Mouse (Mus musculus): Measurements from ENCODE around the gene Kpna7. TPM values are rescaled to one million over a fixed set of nuclear protein-coding genes. Genes with fewer than 3 reads are reported as not detected.

Kpna7 gene
- polyA plus RNA-seq, 1 experiment from 2014 or later, result not detected

- WGBS, result 84% methylated on average over 3 of the region's 3 CpGs
- Histone ChIP-seq H3K4me2 (ENCODE audit: low read length) (no peak overlapping the region), H3K4me1 (ENCODE audit: control insufficient read depth, insufficient read depth, low read length) (peaks cover 5% of the 10 kb centered on the region), H3K27ac (ENCODE audit: low read length) (no peak overlapping the region), H3K9ac (ENCODE audit: low read depth, low read length) (no peak overlapping the region), H3K27me3 (ENCODE audit: control insufficient read depth, insufficient read depth, low read depth, low read length) (no peaks in the 10 kb centered on the region; the same call in 1 of the 2 replicates), H3K9me3 (replicated peaks; ENCODE audit: control insufficient read depth, low read length, poor library complexity, severe bottlenecking) (no peaks in the 10 kb centered on the region), H3K4me3 (ENCODE audit: low read depth, low read length) (no peak overlapping the region), H3K36me3 (ENCODE audit: control insufficient read depth, insufficient read depth, low read length) (no peaks in the 10 kb centered on the region)
- ATAC-seq, result no peak
These were observed 112.6 kb downstream of the Kpna7 start for GRCm38 (mm10) chr5:144971266-144971665.

GRCm38 (mm10) chr5:144965639-144966351 is 118.0 kb downstream of the Kpna7 start, which contains the start of gene Smurf1:
TSS of gene Smurf1 (minus strand) at chr5:144965847.
- H3K36me3 ChIP-seq (ENCODE audit: control insufficient read depth, insufficient read depth, low read length), result no peaks in the 10 kb centered on the region
- no peaks in the 10 kb centered on the region; the same call in 1 of the 2 replicates for H3K27me3 ChIP-seq (ENCODE audit: control insufficient read depth, insufficient read depth, low read depth, low read length)
- H3K9ac ChIP-seq (ENCODE audit: low read depth, low read length), result peak within 1 kb of the TSS; percentile 92
- WGBS, result under 1% methylated on average over 51 of the region's 89 CpGs
- ATAC-seq, result peak; percentile 68
- peak within 1 kb of the TSS; percentile 84 for H3K27ac ChIP-seq (ENCODE audit: low read length)
- peaks cover 31% of the 10 kb centered on the region for H3K4me1 ChIP-seq (ENCODE audit: control insufficient read depth, insufficient read depth, low read length)
- peak within 1 kb of the TSS; percentile 70 for H3K4me3 ChIP-seq (ENCODE audit: low read depth, low read length)
- peak within 1 kb of the TSS; percentile 65 for H3K4me2 ChIP-seq (ENCODE audit: low read length)
- H3K9me3 ChIP-seq (replicated peaks; ENCODE audit: control insufficient read depth, low read length, poor library complexity, severe bottlenecking), result no peaks in the 10 kb centered on the region

GRCm38 (mm10) chr5:144964872-144965638 is 118.8 kb downstream of the Kpna7 start:
- Histone ChIP-seq H3K4me3 (ENCODE audit: low read depth, low read length) (peak overlapping the region; percentile 70), H3K27me3 (ENCODE audit: control insufficient read depth, insufficient read depth, low read depth, low read length) (no peaks in the 10 kb centered on the region; the same call in 1 of the 2 replicates), H3K4me2 (ENCODE audit: low read length) (peak overlapping the region; percentile 54), H3K9ac (ENCODE audit: low read depth, low read length) (peak overlapping the region; percentile 92), H3K36me3 (ENCODE audit: control insufficient read depth, insufficient read depth, low read length) (no peaks in the 10 kb centered on the region), H3K9me3 (replicated peaks; ENCODE audit: control insufficient read depth, low read length, poor library complexity, severe bottlenecking) (no peaks in the 10 kb centered on the region), H3K4me1 (ENCODE audit: control insufficient read depth, insufficient read depth, low read length) (peaks cover 31% of the 10 kb centered on the region), H3K27ac (ENCODE audit: low read length) (peak overlapping the region; percentile 84)
- WGBS, result under 1% methylated on average over 23 of the region's 56 CpGs
- peak; percentile 74 for ATAC-seq

- no peaks in the 10 kb centered on the region for H3K36me3 ChIP-seq (ENCODE audit: control insufficient read depth, insufficient read depth, low read length)
- H3K27ac ChIP-seq (ENCODE audit: low read length), result peak overlapping the region; percentile 84
- H3K4me1 ChIP-seq (ENCODE audit: control insufficient read depth, insufficient read depth, low read length), result peaks cover 31% of the 10 kb centered on the region
- peak; percentile 74 for ATAC-seq
- WGBS, result 27% methylated on average over 7 of the region's 8 CpGs
- H3K9ac ChIP-seq (ENCODE audit: low read depth, low read length), result peak overlapping the region; percentile 39; the same call in 1 of the 2 replicates
- H3K4me2 ChIP-seq (ENCODE audit: low read length), result peak overlapping the region; percentile 54
- peak overlapping the region; percentile 70 for H3K4me3 ChIP-seq (ENCODE audit: low read depth, low read length)
- no peaks in the 10 kb centered on the region for H3K9me3 ChIP-seq (replicated peaks; ENCODE audit: control insufficient read depth, low read length, poor library complexity, severe bottlenecking)
- H3K27me3 ChIP-seq (ENCODE audit: control insufficient read depth, insufficient read depth, low read depth, low read length), result no peaks in the 10 kb centered on the region; the same call in 1 of the 2 replicates
These were observed 119.4 kb downstream of the Kpna7 start for GRCm38 (mm10) chr5:144964465-144964864.

GRCm38 (mm10) chr5:144963817-144964261 is 120.0 kb downstream of the Kpna7 start:
- no peak overlapping the region for H3K9ac ChIP-seq (ENCODE audit: low read depth, low read length)
- peak; percentile 20; the same call in 1 of the 2 replicates for ATAC-seq

GRCm38 (mm10) chr5:144963401-144963800 is 120.4 kb downstream of the Kpna7 start:
- Histone ChIP-seq H3K4me3 (ENCODE audit: low read depth, low read length) (peak overlapping the region; percentile 70), H3K4me2 (ENCODE audit: low read length) (peak overlapping the region; percentile 54), H3K36me3 (ENCODE audit: control insufficient read depth, insufficient read depth, low read length) (no peaks in the 10 kb centered on the region), H3K27ac (ENCODE audit: low read length) (peak overlapping the region; percentile 48; the same call in 1 of the 2 replicates), H3K9ac (ENCODE audit: low read depth, low read length) (no peak overlapping the region), H3K4me1 (ENCODE audit: control insufficient read depth, insufficient read depth, low read length) (peaks cover 31% of the 10 kb centered on the region), H3K9me3 (replicated peaks; ENCODE audit: control insufficient read depth, low read length, poor library complexity, severe bottlenecking) (no peaks in the 10 kb centered on the region), H3K27me3 (ENCODE audit: control insufficient read depth, insufficient read depth, low read depth, low read length) (no peaks in the 10 kb centered on the region; the same call in 1 of the 2 replicates)
- no peak for ATAC-seq
- WGBS, result 58% methylated on average over 3 of the region's 3 CpGs

More at GRCm38 (mm10) chr5:144963817-144964261, 120.0 kb downstream of the Kpna7 start:
- Histone ChIP-seq H3K27ac (ENCODE audit: low read length) (peak overlapping the region; percentile 48), H3K4me1 (ENCODE audit: control insufficient read depth, insufficient read depth, low read length) (peaks cover 31% of the 10 kb centered on the region), H3K9me3 (replicated peaks; ENCODE audit: control insufficient read depth, low read length, poor library complexity, severe bottlenecking) (no peaks in the 10 kb centered on the region), H3K4me3 (ENCODE audit: low read depth, low read length) (peak overlapping the region; percentile 70), H3K4me2 (ENCODE audit: low read length) (peak overlapping the region; percentile 54), H3K27me3 (ENCODE audit: control insufficient read depth, insufficient read depth, low read depth, low read length) (no peaks in the 10 kb centered on the region; the same call in 1 of the 2 replicates), H3K36me3 (ENCODE audit: control insufficient read depth, insufficient read depth, low read length) (no peaks in the 10 kb centered on the region)
- 8% methylated on average over 13 of the region's 13 CpGs for WGBS

- WGBS, result 84% methylated on average over 9 of the region's 9 CpGs
- no peaks in the 10 kb centered on the region for H3K36me3 ChIP-seq (ENCODE audit: control insufficient read depth, insufficient read depth, low read length)
- no peak for ATAC-seq
- H3K9ac ChIP-seq (ENCODE audit: low read depth, low read length), result no peak overlapping the region
- no peaks in the 10 kb centered on the region for H3K9me3 ChIP-seq (replicated peaks; ENCODE audit: control insufficient read depth, low read length, poor library complexity, severe bottlenecking)
- no peak overlapping the region for H3K4me2 ChIP-seq (ENCODE audit: low read length)
- H3K27me3 ChIP-seq (ENCODE audit: control insufficient read depth, insufficient read depth, low read depth, low read length), result no peaks in the 10 kb centered on the region
- H3K4me3 ChIP-seq (ENCODE audit: low read depth, low read length), result no peak overlapping the region
- H3K4me1 ChIP-seq (ENCODE audit: control insufficient read depth, insufficient read depth, low read length), result peaks cover 10% of the 10 kb centered on the region
- H3K27ac ChIP-seq (ENCODE audit: low read length), result no peak overlapping the region
These were observed 125.6 kb downstream of the Kpna7 start for GRCm38 (mm10) chr5:144958271-144958670.

GRCm38 (mm10) chr5:144954432-144954831 is 129.4 kb downstream of the Kpna7 start:
- Histone ChIP-seq H3K27ac (ENCODE audit: low read length) (no peak overlapping the region), H3K4me3 (ENCODE audit: low read depth, low read length) (no peak overlapping the region), H3K9me3 (replicated peaks; ENCODE audit: control insufficient read depth, low read length, poor library complexity, severe bottlenecking) (no peaks in the 10 kb centered on the region), H3K4me2 (ENCODE audit: low read length) (no peak overlapping the region), H3K9ac (ENCODE audit: low read depth, low read length) (no peak overlapping the region), H3K27me3 (ENCODE audit: control insufficient read depth, insufficient read depth, low read depth, low read length) (no peaks in the 10 kb centered on the region), H3K36me3 (ENCODE audit: control insufficient read depth, insufficient read depth, low read length) (no peaks in the 10 kb centered on the region), H3K4me1 (ENCODE audit: control insufficient read depth, insufficient read depth, low read length) (0 out of 2 replicates have a peak, but pooled peaks cover 3% of the 10 kb centered on the region)
- 90% methylated on average over 7 of the region's 7 CpGs for WGBS
- ATAC-seq, result no peak

All from midbrain, embryonic 16.5 days (tissue).